Mouse (Mus musculus): ENCODE data around the gene Nup155. TPM values are rescaled to one million over a fixed set of nuclear protein-coding genes. Genes with fewer than 3 reads are reported as not detected.

The Nup155 gene
- polyA plus RNA-seq, 1 experiment from 2014 or later: 10.9 TPM

DNA sequence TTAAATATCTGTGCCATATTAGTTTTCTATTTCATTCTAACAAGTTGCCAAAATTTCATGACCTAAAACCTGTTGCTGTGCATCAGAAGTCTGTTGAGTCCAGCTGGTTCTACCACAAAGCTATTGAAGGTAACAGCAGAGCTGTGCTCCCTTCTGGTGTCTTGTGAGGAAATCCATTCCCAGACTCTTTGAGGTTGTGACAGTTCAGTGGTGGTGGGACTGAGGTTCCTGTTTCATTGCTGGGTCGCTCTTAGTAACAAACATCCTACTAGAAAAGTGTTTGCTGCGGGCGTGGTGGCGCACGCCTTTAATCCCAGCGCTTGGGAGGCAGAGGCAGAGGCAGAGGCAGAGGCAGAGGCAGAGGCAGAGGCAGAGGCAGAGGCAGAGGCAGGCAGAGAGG, 99.3 kb downstream of the Nup155 start:
- no peaks in the 10 kb centered on the region for H3K27me3 ChIP-seq (replicated peaks)
- H3K36me3 ChIP-seq: peaks cover 81% of the 10 kb centered on the region
- WGBS: 91% methylated on average over 6 of the region's 6 CpGs
- no peak overlapping the region for H3K4me3 ChIP-seq
- H3K4me2 ChIP-seq: no peak overlapping the region
- no peaks in the 10 kb centered on the region for H3K9me3 ChIP-seq
- H3K4me1 ChIP-seq: no peaks in the 10 kb centered on the region
- no peak for ATAC-seq (ENCODE audit: extremely low read depth, insufficient number of reproducible peaks, low FRiP score, low TSS enrichment)
- H3K9ac ChIP-seq: no peak overlapping the region
- H3K27ac ChIP-seq (replicated peaks): no peak overlapping the region

Other genes starting within 250 kb of the Nup155 start
- gene Wdr70, start 10.1 kb upstream of the Nup155 start, polyA plus RNA-seq (2015; fragmentation: Nextera tagmentation; extraction: Ambion mirVana): 38.7 and 44.9 TPM in 2 replicates
- gene Cplane1, start 59.8 kb downstream of the Nup155 start, polyA plus RNA-seq (2015; fragmentation: Nextera tagmentation; extraction: Ambion mirVana): 3.9 and 4.7 TPM in 2 replicates

All from heart, embryonic 13.5 days (tissue).